Mouse (Mus musculus): ENCODE data around the gene Marcks.

DNA sequence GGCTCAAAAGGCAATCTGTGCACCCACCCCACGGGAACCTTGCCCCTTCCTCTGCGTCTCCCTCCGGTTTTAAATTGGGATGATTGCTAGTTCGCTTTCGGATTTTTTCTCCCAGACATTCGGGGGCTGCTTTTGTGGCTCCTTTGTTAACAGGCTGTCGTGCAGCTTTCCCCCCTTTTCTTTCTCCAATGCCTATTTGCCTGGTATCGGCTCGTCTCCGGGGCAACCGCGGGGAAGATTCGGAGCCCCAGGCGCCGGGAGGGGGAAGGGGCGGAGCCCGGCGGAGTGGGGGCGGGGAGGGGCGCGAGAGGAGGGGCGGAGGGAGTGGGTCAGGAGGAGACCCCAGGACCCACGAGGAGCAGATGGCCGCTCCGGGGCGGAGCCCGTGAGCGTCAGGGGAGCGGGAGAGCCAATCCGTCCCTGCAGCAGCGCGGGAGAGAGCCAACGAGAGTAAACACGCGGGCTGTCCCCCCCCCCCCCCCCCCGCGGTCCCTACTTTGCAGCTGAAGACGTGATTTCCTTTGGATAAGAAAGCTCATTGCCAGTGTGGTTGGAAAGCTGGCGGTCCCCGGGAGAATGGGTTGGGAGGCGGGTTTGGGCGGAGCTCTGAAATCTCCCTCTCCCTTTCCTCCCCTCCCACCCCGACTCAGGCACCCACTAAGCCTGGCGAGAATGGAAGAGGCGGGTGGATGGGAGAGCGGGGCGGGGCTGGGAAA, 2.2 kb upstream of the Marcks start:
- no peak for TF ChIP-seq MAFK (IDR thresholded peaks at IDR 0.05; ENCODE audit: insufficient read depth, low read depth, low read length)
- TF ChIP-seq ZNF384 (IDR thresholded peaks at IDR 0.05; ENCODE audit: low read depth, low read length) = no peak
- TF ChIP-seq HCFC1 (IDR thresholded peaks at IDR 0.05; ENCODE audit: borderline replicate concordance, insufficient read depth, low read length) = no peak
- no peak for TF ChIP-seq CHD2 (IDR thresholded peaks at IDR 0.05; ENCODE audit: low read depth, low read length)

Data from ES-E14 (cell line).